Mouse (Mus musculus) adipocyte (in vitro differentiated cells): Measurements from ENCODE around the gene Gm10318.
A peak's percentile ranks its signal among the peaks of the same experiment; 100 is the strongest.

ENCODE experiments used
- DNase-seq: peaks from one replicate; pipeline ENCODE4 v3.0.0-alpha.2; 2016; ENCODE audit warnings: low spot score

The Gm10318 gene

GRCm38 (mm10) chr10:77852559-77852958, at the start of gene Gm10318:
TSS of gene Gm10318 (plus strand) at chr10:77852859.
- DNase-seq, result no peak

GRCm38 (mm10) chr10:77804095-77804494, 48.6 kb upstream of the Gm10318 start:
- DNase-seq, result no peak

GRCm38 (mm10) chr10:77811743-77812142, 40.9 kb upstream of the Gm10318 start, which contains the start of gene Gm9507:
TSS of gene Gm9507 (minus strand) at chr10:77811843.
- no peak for DNase-seq

GRCm38 (mm10) chr10:77814382-77814781, 38.3 kb upstream of the Gm10318 start, which contains the start of gene Gm2696:
TSS of gene Gm2696 (plus strand) at chr10:77814682.
- DNase-seq, result no peak

- peak; percentile 12 for DNase-seq
Observed at GRCm38 (mm10) chr10:77815514-77815913, 37.1 kb upstream of the Gm10318 start.

- DNase-seq, result no peak
Observed at GRCm38 (mm10) chr10:77818523-77818922, 34.1 kb upstream of the Gm10318 start.

- no peak for DNase-seq
Observed at GRCm38 (mm10) chr10:77819203-77819602, 33.5 kb upstream of the Gm10318 start.

GRCm38 (mm10) chr10:77826951-77827350, 25.7 kb upstream of the Gm10318 start, which contains the start of gene Krtap10-4:
TSS of gene Krtap10-4 (minus strand) at chr10:77827095.
- DNase-seq, result no peak

- no peak for DNase-seq
Observed at GRCm38 (mm10) chr10:77835647-77836046, 17.0 kb upstream of the Gm10318 start, which contains the start of gene Krtap10-10. TSS of gene Krtap10-10 (plus strand) at chr10:77835947.

GRCm38 (mm10) chr10:77839006-77839405, 13.7 kb upstream of the Gm10318 start:
- DNase-seq, result no peak

GRCm38 (mm10) chr10:77846503-77846902, 6.2 kb upstream of the Gm10318 start, which contains the start of gene Gm36176:
TSS of gene Gm36176 (plus strand) at chr10:77846803.
- no peak for DNase-seq

- DNase-seq, result no peak
Observed at GRCm38 (mm10) chr10:77846961-77847360, 5.7 kb upstream of the Gm10318 start.

GRCm38 (mm10) chr10:77847538-77847937, 5.1 kb upstream of the Gm10318 start:
- no peak for DNase-seq

GRCm38 (mm10) chr10:77861675-77862074, 9.0 kb downstream of the Gm10318 start, which contains the start of gene Gm3285:
TSS of gene Gm3285 (plus strand) at chr10:77861975.
- no peak for DNase-seq

GRCm38 (mm10) chr10:77864067-77864761, 11.6 kb downstream of the Gm10318 start:
- DNase-seq, result no peak

- DNase-seq, result no peak
Observed at GRCm38 (mm10) chr10:77864762-77865143, 12.1 kb downstream of the Gm10318 start.

GRCm38 (mm10) chr10:77867546-77867945, 14.9 kb downstream of the Gm10318 start:
- no peak for DNase-seq

GRCm38 (mm10) chr10:77869651-77870050, 17.0 kb downstream of the Gm10318 start:
- no peak for DNase-seq

GRCm38 (mm10) chr10:77878985-77879384, 26.3 kb downstream of the Gm10318 start:
- DNase-seq, result peak; percentile 31

GRCm38 (mm10) chr10:77880305-77880704, 27.6 kb downstream of the Gm10318 start:
- no peak for DNase-seq

GRCm38 (mm10) chr10:77882553-77882952, 29.9 kb downstream of the Gm10318 start:
- no peak for DNase-seq

GRCm38 (mm10) chr10:77886007-77886747, 33.5 kb downstream of the Gm10318 start:
- DNase-seq, result peak; percentile 6

- no peak for DNase-seq
Observed at GRCm38 (mm10) chr10:77890987-77891565, 38.4 kb downstream of the Gm10318 start.
